Mouse (Mus musculus) layer of hippocampus, adult 18-20 months (tissue): ENCODE results near the gene Ppp1r1b. TPM values are rescaled to one million over a fixed set of nuclear protein-coding genes. Genes with fewer than 3 reads are reported as not detected.
"Not testable (repeated sequence)": the region's sequence is repeated elsewhere in the genome, so short reads cannot be mapped to it uniquely, and the experiment has no call there.

Experiments
- DNase-seq, 2 experiments: peaks; one replicate each; pipeline ENCODE4 v3.0.0; 2022; ENCODE audit warnings: low spot score in 2 of 2
- total RNA-seq, 2 experiments: library from RNA; stranded (reverse); gene quantifications; 2 replicates each; pipeline ENCODE4 v1.2.3; 2021

Ppp1r1b gene
- total RNA-seq, 2 experiments from 2014 or later, result 59.9 to 65.4 TPM

- DNase-seq, result no peak
Measured at GRCm38 (mm10) chr11:98370588-98370987, 22.4 kb downstream of the Ppp1r1b start.

GRCm38 (mm10) chr11:98371556-98372240, 23.5 kb downstream of the Ppp1r1b start:
- DNase-seq, result no peak

- DNase-seq, result peak in 1 of 2 experiments; percentile 75
Measured at GRCm38 (mm10) chr11:98372406-98372805, 24.2 kb downstream of the Ppp1r1b start.

GRCm38 (mm10) chr11:98373244-98373643, 25.0 kb downstream of the Ppp1r1b start:
- peak in 1 of 2 experiments; percentile 62 for DNase-seq

- DNase-seq, result no peak
Measured at GRCm38 (mm10) chr11:98374266-98374665, 26.1 kb downstream of the Ppp1r1b start.

- peak in 1 of 2 experiments; percentile 45 for DNase-seq
Measured at GRCm38 (mm10) chr11:98376756-98377155, 28.6 kb downstream of the Ppp1r1b start.

- no peak for DNase-seq
Measured at GRCm38 (mm10) chr11:98377787-98378186, 29.6 kb downstream of the Ppp1r1b start.

- DNase-seq, result no peak
Measured at GRCm38 (mm10) chr11:98379379-98379778, 31.2 kb downstream of the Ppp1r1b start.

- no peak for DNase-seq
Measured at GRCm38 (mm10) chr11:98380106-98380505, 31.9 kb downstream of the Ppp1r1b start.

GRCm38 (mm10) chr11:98381651-98382050, 33.4 kb downstream of the Ppp1r1b start:
- no peak for DNase-seq

GRCm38 (mm10) chr11:98382405-98382804, 34.2 kb downstream of the Ppp1r1b start:
- DNase-seq, result not testable (repeated sequence)

- DNase-seq, result no peak
Measured at GRCm38 (mm10) chr11:98383261-98384030, 35.2 kb downstream of the Ppp1r1b start, which contains the start of gene Tcap. Gene Tcap (plus strand): TSS chr11:98383811.

GRCm38 (mm10) chr11:98384216-98384615, 36.0 kb downstream of the Ppp1r1b start:
- no peak for DNase-seq

- DNase-seq, result no peak
Measured at GRCm38 (mm10) chr11:98384721-98385637, 36.8 kb downstream of the Ppp1r1b start.

- DNase-seq, result no peak
Measured at GRCm38 (mm10) chr11:98385638-98386585, 37.7 kb downstream of the Ppp1r1b start, which contains the start of gene Pnmt. Gene Pnmt (plus strand): TSS chr11:98386450.

GRCm38 (mm10) chr11:98386596-98386995, 38.4 kb downstream of the Ppp1r1b start:
- DNase-seq, result no peak

- DNase-seq, result no peak
Measured at GRCm38 (mm10) chr11:98387056-98387577, 38.9 kb downstream of the Ppp1r1b start.

GRCm38 (mm10) chr11:98388282-98388681, 40.1 kb downstream of the Ppp1r1b start:
- DNase-seq, result no peak

GRCm38 (mm10) chr11:98389221-98389780, 41.1 kb downstream of the Ppp1r1b start:
- peak in 1 of 2 experiments; percentile 73 for DNase-seq
